Mouse (Mus musculus) 3T3-L1 (cell line): ENCODE measurements around the gene Traf3.

Experiments
- DNase-seq: peaks from one replicate; pipeline ENCODE4 v3.0.0-alpha.2; 2015; ENCODE audit warnings: low read depth, low spot score

Gene Traf3

DNA sequence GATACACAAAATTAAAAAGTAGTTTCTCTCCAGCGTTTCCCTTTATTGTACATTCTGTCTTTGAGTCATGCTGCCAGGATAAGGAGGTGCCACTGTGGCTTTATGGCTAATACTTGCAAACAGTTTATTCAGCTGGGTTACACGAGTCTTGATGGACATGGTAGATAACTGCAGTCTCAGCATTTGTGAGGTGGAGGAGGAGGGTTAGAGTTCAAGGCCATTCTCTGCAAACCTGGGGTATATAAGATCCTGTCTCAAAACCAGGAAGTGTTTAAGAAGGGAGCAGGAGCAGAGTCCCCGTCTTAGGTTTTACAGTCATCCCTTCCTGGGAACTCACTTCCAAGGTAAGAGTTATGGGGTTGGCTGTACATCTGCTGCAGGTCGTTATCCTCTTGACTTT, 30.4 kb downstream of the Traf3 start:
- DNase-seq = no peak

DNA sequence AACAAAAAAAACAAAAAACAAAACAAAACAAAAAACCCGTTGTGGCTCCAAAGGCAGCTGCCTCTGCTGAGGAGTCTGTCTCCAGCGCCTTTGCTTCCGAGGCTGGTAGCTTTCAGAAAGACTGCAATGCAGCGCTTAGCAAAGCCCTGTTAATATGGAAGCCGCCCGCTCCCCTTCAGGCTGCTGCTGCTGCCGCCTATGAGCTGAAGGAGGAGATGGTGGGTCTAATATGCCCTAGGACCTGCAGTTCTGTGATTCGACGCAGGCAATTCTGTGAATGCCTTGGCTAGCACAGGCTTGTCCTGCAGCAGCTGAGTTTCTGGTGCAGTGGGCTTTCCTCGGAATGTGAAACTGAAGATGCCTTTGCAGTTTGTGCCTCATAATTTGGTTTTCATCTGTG, 36.9 kb downstream of the Traf3 start:
- DNase-seq = no peak

DNA sequence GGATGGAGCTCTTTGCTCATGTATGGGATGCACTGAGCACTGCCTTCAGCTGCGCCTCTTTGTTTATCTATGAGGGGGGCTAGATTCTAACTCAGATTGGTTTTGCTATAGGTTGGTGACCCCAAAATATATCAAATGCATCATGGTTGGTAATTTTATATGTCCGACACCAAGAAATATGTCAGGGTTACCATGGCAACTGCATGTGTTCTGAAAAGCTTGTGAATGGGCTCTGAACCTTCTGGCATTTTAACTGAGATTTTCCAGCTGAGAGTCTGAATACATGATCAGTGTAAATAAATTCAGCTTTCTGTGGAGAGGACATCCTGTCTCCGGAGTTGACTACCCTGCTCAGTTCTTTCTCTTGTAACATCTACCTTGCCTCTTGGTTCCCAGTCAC, 37.8 kb downstream of the Traf3 start:
- no peak for DNase-seq

DNA sequence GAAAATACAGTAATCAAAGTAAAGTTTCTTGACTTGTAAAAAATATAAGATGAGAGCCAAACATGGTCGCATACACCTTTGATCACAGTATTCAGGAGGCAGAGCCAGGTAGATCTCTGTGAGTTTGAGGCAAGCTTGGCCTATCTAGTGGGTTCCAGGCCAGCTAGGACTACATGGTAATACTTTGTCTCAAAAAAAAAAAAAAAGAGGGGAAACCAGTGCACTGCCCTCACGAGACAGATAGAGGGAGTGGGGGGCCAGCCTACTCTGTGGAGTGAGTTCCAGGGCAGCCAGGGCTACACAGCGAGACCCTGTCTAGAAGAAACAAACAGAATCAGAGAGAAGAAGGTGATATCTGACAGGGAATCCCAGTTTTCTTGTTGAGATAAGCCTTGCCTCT, 41.5 kb downstream of the Traf3 start:
- DNase-seq = no peak

DNA sequence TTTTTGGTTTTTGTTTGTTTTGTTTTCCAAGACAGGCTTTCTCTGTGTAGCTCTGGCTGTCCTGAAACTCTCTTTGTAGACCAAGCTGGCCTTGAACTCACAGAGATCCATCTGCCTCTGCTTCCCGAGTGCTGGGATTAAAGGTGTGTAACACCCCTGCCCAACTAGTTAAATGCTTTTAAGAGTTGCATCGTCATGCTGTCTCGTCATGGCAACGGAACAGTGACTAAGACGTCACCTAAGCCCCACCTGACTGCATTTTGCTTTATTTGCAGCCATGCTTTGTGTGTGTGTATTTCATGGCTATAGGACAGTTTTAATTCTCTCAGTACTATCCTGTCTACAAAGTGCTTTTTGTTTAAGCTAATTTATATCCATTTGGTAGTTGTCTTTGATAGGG, 45.6 kb downstream of the Traf3 start:
- no peak for DNase-seq

DNA sequence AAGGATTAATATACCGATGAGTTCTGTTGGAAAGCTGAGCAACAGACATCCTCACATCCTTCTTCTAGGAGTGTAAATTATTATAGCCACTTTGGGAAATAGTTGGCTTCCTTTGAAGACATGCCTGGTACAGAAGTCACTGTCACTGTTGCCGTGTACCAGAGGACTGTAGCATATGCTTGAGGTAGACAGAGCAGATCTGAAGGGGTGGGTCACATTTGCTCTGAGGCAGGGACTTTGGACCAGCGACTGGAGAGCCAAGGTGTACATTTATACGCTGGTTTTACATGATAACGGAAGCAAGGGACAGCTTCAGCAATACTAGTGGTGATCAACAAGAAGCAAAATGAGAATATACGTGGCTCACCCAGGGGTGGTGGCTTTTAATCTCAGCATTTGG, 52.7 kb downstream of the Traf3 start:
- DNase-seq = no peak

DNA sequence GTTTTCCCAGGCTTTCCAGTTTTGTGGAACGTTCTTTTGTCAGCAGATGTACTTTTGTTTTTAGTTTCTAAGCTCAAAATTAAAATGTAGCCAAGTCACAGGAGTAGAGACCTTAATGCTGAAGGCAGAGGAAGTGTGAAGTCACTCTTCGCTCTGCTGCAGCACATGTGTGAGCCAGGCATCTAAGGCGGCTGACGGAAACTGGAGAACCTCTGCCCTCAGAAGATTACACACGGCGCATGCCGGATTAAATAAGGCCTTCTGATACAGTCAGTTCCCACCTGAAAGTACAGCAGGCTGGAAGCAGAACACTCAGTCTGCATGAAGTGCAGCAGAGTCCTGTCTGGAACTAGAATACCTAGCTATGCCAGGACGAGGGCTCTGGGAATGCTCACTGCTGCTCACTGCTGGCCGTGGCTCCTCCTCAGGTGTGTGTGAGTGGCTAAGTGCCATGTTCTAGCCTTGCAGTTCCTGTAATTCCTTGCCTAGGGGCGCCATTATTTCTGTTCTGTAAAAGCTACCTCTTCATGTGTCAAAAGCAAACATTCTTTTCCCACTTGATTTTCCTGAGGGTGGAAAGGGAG, 59.1 kb downstream of the Traf3 start:
- DNase-seq = no peak

DNA sequence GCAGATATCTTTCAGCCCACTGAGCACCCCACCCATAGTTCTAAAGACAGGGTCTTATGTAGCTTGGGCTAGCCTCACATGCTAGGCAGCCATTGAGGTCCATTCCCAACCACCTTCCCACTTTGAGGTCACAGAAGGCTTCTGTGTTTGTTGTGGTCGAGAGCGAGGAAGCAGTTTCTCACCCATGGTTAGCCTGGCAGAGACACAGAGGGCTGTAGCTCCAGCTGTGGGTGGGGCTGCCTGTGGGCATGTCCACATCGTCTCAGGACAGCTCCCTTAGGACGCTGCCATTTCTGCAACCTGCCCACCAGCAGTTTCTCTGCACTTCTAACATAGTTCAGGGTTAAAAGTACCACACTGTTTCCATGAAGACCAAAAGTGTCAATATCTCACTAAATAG, 61.2 kb downstream of the Traf3 start:
- DNase-seq = no peak

DNA sequence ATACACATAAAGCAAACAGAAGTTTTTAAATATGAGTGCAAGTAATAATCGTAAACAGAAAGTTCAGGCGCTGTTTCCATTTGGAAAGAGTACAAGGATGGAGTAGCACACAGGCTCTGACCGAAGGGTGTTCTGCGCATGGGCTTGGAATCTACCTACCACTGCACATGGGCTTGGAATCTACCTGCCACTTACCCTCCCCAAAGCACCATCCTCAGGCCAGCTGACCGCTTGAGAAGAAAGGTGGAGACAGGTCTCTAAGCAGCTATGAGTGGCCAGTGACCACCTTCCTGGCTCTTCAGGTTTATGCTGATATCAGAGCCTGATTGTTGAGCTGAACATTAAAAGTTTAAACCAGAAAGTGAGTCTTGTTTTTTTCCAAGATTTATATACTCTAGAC, 62.3 kb downstream of the Traf3 start:
- no peak for DNase-seq

DNA sequence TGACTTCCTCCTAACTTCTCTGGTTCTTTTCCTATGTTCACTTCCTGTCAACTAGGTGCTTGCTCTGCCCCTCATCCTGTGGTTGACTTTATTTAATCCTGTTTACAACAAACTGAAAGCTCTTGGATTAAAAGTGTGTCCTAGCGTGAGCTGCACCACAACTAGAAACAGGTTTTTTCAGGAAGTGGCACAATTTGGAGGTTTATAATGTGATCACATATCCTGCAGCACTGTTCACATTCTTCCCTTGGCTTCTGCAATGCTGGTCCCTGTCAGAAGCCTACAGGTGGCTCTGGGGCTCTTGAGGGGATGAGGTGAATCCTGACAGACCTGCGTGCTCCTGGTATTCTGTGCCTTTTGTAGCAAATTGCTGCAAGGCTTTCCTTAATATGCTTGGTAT, 64.6 kb downstream of the Traf3 start:
- no peak for DNase-seq

DNA sequence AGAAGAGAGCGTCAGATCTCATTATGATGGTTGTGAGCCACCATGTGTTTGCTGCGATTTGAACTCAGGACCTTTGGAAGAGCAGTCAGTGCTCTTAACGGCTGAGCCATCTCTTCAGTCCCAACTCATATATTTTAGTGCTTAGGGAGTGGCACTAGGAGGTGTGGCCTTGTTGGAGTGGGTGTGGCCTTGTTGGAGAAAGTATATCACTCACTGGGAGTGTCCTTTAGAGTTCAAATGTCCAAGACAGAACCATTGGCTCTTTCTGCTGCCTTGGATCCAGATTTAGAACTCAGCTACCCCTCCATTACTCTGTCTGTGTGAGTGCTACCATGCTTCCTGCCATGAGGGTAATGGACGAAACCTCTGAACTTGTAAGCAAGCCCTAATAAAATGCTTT, 67.6 kb downstream of the Traf3 start:
- no peak for DNase-seq

DNA sequence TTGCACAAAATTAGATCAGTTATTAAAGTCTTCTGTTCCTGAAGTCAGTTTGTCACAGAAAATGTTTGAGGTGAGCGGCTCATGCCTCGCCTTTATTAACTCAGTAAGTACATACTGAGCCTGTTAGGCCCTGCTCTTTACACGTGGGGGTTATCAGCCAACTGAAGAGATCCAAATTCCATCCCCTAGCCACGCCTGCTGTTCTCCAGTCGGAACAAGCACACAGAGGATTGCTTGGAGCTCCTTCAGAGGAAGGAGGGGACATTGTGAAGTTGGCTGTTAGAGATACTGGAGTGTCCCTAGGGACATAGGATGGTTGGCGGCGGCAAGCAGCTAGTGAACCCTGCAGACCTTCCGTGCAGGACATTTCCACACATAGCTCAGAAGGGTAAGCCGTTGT, 68.2 kb downstream of the Traf3 start:
- DNase-seq = no peak

DNA sequence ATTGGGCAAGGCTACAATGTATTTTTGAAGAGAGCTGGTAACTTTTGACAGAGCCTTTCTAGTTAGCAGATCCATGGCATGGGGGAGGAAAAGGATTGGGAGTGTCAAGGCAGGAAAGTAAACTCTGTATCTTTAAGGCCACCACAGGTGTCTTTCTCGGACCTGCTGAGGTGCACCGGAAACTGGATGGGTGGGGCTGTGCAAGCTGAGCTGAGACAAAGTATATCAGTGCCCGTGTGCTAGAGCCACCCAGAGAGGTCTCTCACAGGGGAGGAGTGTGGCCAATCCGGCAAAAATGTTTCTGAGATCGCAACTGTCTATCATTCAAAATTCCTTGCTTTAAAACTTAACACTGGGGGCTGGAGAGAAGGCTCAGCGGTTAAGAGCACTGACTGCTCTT, 69.5 kb downstream of the Traf3 start:
- DNase-seq = no peak

DNA sequence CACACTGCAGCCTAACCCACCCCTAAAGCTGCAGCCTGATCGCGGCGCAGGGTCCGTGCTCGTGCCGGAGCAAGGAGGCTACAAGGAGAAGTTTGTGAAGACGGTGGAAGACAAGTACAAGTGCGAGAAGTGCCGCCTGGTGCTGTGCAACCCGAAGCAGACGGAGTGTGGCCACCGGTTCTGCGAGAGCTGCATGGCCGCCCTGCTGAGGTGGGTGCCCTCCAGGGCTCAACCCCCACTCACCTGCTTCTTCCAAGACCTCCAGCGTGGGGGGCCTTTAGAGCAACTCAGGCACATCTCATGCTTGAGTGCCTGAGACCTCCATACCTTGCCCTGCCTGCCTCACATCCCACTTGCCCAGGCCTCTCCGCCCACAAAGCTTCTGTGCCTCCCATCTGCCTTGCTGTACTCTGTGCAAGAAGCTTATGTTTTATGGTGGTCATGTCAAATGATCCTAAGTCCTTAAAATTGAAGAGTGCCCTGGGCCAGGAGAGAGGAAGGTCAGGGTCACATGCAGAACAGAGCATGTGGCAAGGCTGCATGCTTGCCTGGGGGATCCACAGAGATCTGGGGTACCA, 71.5 kb downstream of the Traf3 start:
- DNase-seq = no peak

DNA sequence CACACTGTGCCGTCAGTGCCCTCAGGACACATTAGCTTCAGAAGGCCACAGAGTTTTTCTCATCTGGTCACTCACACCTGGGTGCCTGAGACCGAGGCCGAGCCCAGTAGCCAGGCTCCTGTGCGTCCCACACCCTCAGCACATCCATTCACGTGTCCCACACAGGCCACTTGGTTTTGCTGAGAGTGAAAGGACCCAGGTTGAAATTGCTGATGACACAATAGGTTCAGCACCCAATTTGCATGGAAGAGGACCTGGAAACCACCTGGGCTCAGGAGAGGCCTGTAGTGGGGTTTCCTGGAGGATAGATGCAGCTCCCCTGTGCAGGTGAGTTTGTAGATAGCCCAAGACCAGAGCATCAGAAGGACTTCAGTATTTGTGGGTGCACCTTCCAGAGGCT, 72.2 kb downstream of the Traf3 start:
- no peak for DNase-seq

DNA sequence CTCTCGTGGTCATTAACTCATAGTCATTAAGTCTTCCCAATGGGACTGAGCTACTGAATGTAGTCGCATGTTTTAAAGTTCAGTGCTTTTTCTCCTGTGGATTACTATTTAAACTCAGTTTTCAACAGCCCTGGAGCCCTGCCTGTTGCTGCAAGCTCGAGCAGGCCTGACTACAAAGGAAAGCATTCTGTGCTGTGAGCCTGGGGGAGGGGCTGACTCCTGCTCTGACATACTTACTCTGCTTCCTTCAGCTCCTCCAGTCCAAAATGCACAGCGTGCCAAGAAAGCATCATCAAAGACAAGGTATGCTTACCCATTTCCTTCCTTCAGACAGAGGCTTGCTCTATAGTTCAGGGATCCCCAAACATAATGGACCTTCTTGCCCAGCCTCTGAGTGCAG, 72.6 kb downstream of the Traf3 start:
- DNase-seq = no peak

DNA sequence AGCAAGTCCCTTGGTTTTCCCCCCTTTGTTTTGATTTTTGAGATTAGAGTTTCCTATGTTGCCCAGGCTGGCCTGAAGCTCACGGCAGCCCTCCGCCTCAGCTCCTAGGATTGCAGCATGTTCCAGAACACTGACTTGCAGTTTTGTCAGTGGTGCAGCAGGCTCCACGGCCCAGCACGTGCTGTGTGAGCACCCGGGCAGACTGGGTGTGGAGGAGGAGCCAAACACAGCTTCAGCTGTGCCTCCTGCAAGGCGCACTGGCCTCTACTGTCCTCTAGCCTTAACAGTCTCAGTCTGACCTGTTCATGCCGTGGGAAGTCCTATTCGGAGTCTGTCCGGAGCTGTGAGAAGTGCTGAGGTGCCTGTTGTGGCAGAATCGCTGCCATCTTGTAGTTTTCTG, 73.8 kb downstream of the Traf3 start:
- no peak for DNase-seq

DNA sequence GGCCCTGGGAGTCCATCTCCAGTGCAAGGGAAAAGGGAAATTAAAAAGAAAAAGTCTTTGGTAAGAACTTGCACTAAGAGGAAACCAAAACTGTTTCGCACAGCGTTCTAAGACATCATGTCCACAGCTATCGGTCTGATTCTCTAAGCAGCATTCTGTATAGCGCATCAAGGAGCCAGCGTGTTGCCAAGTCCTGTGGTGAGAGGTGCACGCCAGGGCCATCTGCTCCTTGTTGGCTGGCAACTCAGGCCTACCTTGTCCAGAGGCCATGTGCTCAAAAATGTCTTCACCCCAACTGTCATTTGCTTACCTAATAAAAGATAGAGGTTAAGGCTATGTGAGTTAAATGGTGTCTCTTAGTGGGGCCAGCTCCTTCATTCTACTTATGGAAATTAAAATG, 75.7 kb downstream of the Traf3 start:
- DNase-seq = no peak

DNA sequence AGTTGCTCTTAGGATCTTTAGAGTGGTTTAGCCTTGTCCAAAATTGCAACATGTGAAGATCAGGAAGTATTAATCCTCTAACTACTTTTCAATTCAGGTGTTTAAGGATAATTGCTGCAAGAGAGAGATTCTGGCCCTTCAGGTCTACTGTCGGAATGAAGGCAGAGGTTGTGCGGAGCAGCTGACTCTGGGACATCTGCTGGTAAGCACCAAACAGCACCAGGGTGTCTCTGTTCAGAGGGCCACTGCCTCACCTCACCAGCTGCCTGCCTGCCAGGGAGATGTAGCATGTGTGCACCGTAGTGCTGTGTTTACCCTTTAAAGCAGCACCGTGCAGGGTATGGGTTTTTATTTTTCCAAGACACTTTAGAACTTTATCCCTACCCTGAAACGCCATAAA, 76.2 kb downstream of the Traf3 start:
- no peak for DNase-seq

DNA sequence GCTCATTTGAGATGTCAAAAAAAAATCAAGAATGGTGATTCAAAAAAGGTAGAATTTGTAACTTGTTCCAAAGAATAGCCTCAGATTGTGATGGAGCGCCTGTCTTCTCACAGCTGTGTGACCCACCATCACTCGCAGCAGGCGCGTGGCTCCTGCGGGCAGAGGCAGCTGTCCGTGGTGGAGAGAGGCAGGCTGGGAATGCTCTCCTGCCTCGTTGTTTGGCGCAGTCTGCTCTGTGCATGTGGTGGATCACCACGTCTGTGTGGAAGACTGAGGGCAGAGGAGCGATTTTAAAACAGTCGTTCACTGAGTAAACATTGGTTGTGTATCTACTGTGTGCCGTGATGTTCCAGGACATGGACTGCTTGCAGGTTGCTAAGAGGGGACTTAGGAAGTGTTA, 77.6 kb downstream of the Traf3 start:
- no peak for DNase-seq

DNA sequence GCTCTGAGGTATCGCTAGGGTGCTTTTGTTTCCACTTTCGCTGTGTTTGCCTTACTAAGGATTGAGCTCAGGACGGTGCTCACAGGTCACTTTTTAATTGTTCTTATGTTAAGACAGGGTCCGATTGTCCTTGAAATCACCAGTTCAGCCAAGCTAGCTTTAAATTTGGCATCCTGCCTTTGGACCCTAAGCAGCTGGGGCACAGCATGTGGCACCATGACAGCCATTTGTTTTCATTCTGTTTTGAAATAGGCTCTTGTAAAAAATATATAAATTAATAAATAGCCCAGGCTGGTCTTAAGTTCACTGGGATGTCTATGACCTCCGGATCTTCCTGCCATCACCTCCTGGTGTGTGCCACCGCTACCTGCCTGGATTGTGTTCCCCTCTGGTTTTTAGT, 78.9 kb downstream of the Traf3 start:
- no peak for DNase-seq

DNA sequence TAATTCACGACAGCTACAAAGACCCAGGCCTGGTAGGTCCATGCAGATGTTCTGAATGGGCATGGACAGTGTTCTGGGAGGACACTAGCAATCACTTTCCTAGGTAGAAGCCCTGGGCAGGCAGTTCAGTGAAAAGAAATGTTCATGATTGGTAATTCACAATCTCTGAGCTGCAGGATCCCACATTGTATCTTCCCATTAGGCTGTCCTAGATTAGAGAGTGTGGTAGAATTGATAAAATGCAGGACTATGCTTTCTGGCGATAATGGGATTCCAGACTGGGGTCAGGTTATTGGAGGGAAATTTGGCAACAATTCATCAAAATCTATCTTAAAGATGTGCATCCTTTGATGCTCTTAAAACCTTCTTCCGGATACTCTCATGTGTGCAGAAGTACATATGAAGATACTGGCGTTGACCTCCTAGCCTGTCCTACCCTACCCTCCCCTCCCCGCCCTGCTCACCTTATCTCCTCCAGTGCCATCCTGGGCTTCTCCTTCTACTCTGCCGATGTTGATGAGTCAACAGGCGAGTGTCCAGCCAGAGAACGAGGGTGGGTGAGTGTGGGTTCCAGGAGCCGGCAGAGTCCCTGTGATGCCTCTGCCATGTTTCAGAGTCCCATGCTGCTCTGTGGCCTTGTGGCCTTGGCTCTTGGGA, 80.8 kb downstream of the Traf3 start:
- no peak for DNase-seq

DNA sequence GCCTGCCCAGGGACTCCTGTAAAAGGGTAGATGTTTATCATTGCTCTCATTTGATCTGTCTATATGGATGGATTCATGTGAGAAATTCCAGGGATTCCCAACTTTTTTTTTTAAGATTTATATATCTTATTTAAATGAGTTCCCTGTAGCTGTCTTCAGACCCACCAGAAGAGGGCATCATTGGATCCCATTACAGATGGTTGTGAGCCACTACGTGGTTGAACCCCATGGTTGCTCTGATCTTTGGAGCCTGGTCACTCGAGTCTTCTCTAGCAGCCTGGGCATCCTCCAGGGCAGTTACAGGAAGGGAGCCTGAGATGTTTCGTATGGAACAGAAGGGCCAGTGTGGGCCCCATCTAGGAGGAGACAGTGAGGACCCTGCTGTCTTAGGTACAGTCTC, 82.9 kb downstream of the Traf3 start:
- peak; percentile 22 for DNase-seq

DNA sequence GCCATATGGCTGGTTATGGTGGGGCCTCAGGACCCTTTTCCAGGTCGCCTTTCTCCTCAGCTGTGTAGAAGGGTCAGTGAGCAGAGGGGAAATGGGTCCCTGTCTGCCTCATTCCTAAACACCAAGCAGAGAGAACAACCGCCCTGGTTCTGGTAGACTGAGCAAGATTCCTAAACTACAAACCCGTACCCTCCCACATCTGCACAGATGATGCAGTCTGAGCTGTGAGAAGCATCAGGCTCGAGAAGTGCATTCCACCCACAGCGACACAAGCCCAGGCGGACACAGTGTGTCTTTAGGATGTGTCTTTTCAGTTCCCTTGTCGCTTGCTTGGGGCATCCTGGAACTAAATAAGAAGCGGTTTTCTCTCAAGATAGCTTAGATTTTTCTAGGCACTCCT, 83.9 kb downstream of the Traf3 start:
- no peak for DNase-seq
